Mouse (Mus musculus): ENCODE data around the gene Mast3. TPM values are rescaled to one million over a fixed set of nuclear protein-coding genes. Genes with fewer than 3 reads are reported as not detected.

Mast3 gene
- polyA plus RNA-seq, 1 experiment from 2014 or later = 18.2 TPM

DNA sequence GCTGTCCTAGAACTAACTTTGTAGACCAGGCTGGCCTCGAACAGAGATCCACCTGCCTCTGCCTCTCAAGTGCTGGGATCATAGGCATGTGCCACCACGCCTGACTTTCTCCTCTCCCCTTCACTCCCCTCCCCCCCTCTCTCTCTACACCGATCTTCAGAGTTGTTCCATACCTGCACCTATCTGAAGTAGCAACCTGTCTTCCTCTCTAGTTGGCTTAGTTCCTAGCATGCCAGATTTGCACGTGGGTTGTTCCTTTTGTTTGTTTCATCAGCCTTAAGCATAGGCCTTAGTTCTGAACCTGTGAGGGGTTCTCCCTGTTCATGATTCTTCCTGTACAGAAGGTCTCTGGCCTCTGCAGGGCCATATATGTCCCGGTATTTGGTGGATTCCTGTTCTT is 67.1 kb downstream of the Mast3 start:
- H3K9me3 ChIP-seq (ENCODE audit: control insufficient read depth, low read length) = no peaks in the 10 kb centered on the region
- no peak overlapping the region for H3K4me3 ChIP-seq (ENCODE audit: low read depth, low read length)
- H3K27ac ChIP-seq (ENCODE audit: low read depth, low read length) = no peak overlapping the region
- no peaks in the 10 kb centered on the region for H3K36me3 ChIP-seq (ENCODE audit: control insufficient read depth, insufficient read depth, low read length)
- peaks cover 4% of the 10 kb centered on the region; the same call in 1 of the 2 replicates for H3K4me1 ChIP-seq (replicated peaks; ENCODE audit: control insufficient read depth, insufficient read depth, low read length)
- ATAC-seq (replicated peaks; ENCODE audit: low FRiP score) = no peak
- no peak overlapping the region for H3K4me2 ChIP-seq
- H3K27me3 ChIP-seq (replicated peaks; ENCODE audit: control insufficient read depth, insufficient read depth, low read length) = peaks cover 34% of the 10 kb centered on the region
- no peak overlapping the region for H3K9ac ChIP-seq (ENCODE audit: low read depth, low read length)
- DNase-seq (ENCODE audit: low spot score) = no peak
- 55% methylated on average over 5 of the region's 5 CpGs for WGBS

- WGBS = 76% methylated on average over 4 of the region's 4 CpGs
- Histone ChIP-seq H3K27me3 (replicated peaks; ENCODE audit: control insufficient read depth, insufficient read depth, low read length) (peaks cover 52% of the 10 kb centered on the region), H3K9me3 (ENCODE audit: control insufficient read depth, low read length) (no peaks in the 10 kb centered on the region), H3K36me3 (ENCODE audit: control insufficient read depth, insufficient read depth, low read length) (no peaks in the 10 kb centered on the region), H3K4me1 (replicated peaks; ENCODE audit: control insufficient read depth, insufficient read depth, low read length) (peaks cover 6% of the 10 kb centered on the region), H3K4me2 (no peak overlapping the region), H3K27ac (ENCODE audit: low read depth, low read length) (no peak overlapping the region), H3K4me3 (ENCODE audit: low read depth, low read length) (no peak overlapping the region), H3K9ac (ENCODE audit: low read depth, low read length) (no peak overlapping the region)
- ATAC-seq (replicated peaks; ENCODE audit: low FRiP score) = no peak
- DNase-seq (ENCODE audit: low spot score) = no peak
These were observed 73.9 kb downstream of the Mast3 start for GRCm38 (mm10) chr8:70730956-70731355.

DNA sequence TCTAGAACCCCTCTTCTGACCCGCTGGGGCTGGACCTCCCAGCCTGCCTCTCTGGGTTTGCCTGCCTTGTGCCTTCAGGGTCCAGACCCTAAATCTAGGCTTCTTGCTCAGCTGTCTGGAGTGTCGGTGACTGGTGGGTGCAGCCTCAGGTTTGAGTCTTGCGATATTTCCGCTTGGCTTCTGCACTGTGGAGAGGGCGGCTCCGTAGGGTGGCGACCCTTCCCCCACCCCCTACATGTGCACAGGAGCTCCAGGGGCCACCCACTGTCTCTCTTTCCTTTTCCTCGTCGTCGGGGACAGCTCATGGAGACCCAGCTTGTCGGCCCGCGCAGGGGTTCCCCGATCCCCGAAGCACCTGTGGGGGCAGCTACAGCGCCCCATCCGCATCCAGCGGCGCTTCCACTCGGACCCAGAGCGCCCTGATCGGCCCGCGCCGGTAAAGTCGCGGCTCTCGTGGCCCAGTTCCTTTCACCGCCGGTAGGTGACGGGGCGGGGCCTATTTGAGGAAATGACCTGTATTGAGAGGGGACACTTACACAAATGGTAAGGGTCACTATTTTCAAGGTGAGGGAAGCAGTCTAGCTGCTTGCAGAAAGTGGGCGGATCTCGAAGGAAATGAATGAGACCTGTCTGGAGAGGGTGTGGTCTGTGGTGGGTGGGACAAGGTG is 74.9 kb downstream of the Mast3 start:
- 3% methylated on average over 34 of the region's 34 CpGs for WGBS
- no peak for ATAC-seq (replicated peaks; ENCODE audit: low FRiP score)
- no peaks in the 10 kb centered on the region for H3K9me3 ChIP-seq (ENCODE audit: control insufficient read depth, low read length)
- no peak overlapping the region for H3K27ac ChIP-seq (ENCODE audit: low read depth, low read length)
- H3K36me3 ChIP-seq (ENCODE audit: control insufficient read depth, insufficient read depth, low read length) = no peaks in the 10 kb centered on the region
- peak overlapping the region; percentile 70 for H3K4me2 ChIP-seq
- peaks cover 6% of the 10 kb centered on the region for H3K4me1 ChIP-seq (replicated peaks; ENCODE audit: control insufficient read depth, insufficient read depth, low read length)
- H3K27me3 ChIP-seq (replicated peaks; ENCODE audit: control insufficient read depth, insufficient read depth, low read length) = peaks cover 52% of the 10 kb centered on the region
- peak overlapping the region; percentile 35 for H3K4me3 ChIP-seq (ENCODE audit: low read depth, low read length)
- H3K9ac ChIP-seq (ENCODE audit: low read depth, low read length) = 0 out of 2 replicates have a peak overlapping the region, but pooled peaks have one; percentile 25
- no peak for DNase-seq (ENCODE audit: low spot score)

Small RNAs within 50 kb of the gene (microRNA-seq; reads per million reads assigned to microRNA genes)
- 1.8 reads per million for gene Mir7240 (ENCODE audit: borderline number of aligned reads)

Other genes with a start within 250 kb of the Mast3 start
- gene Isyna1, start 210.7 kb downstream of the Mast3 start, polyA plus RNA-seq (2014; fragmentation: Nextera tagmentation; extraction: Ambion mirVana) = 177 and 188 TPM in 2 replicates
- gene Ssbp4, start 196.2 kb downstream of the Mast3 start, polyA plus RNA-seq (2014; fragmentation: Nextera tagmentation; extraction: Ambion mirVana) = 144 and 173 TPM in 2 replicates
- gene Lrrc25, start 188.9 kb downstream of the Mast3 start, polyA plus RNA-seq (2014; fragmentation: Nextera tagmentation; extraction: Ambion mirVana) = 4.5 and 5.3 TPM in 2 replicates
- 4.2 and 4.9 TPM in 2 replicates for gene Gdf15, start 172.6 kb downstream of the Mast3 start, polyA plus RNA-seq (2014; fragmentation: Nextera tagmentation; extraction: Ambion mirVana)
- 33.7 and 34.6 TPM in 2 replicates for gene Pgpep1, start 144.7 kb downstream of the Mast3 start, polyA plus RNA-seq (2014; fragmentation: Nextera tagmentation; extraction: Ambion mirVana)
- 342 and 357 TPM in 2 replicates for gene Lsm4, start 131.8 kb downstream of the Mast3 start, polyA plus RNA-seq (2014; fragmentation: Nextera tagmentation; extraction: Ambion mirVana)
- gene Jund, start 106.1 kb downstream of the Mast3 start, polyA plus RNA-seq (2014; fragmentation: Nextera tagmentation; extraction: Ambion mirVana) = 43.0 and 47.2 TPM in 2 replicates
- gene Iqcn, start 101.6 kb downstream of the Mast3 start, polyA plus RNA-seq (2014; fragmentation: Nextera tagmentation; extraction: Ambion mirVana) = not detected in 2 replicates
- gene Gm3336, start 86.5 kb downstream of the Mast3 start, polyA plus RNA-seq (2014; fragmentation: Nextera tagmentation; extraction: Ambion mirVana) = 0.15 TPM in 1 of 2 replicates, not detected in the other
- gene Pde4c, start 81.3 kb downstream of the Mast3 start, polyA plus RNA-seq (2014; fragmentation: Nextera tagmentation; extraction: Ambion mirVana) = 0.83 and 1.3 TPM in 2 replicates
- gene Rab3a, start 50.4 kb downstream of the Mast3 start, polyA plus RNA-seq (2014; fragmentation: Nextera tagmentation; extraction: Ambion mirVana) = 6.3 and 6.9 TPM in 2 replicates
- 67.7 and 76.4 TPM in 2 replicates for gene Mpv17l2, start 44.1 kb downstream of the Mast3 start, polyA plus RNA-seq (2014; fragmentation: Nextera tagmentation; extraction: Ambion mirVana)
- gene Pik3r2, start 28.3 kb downstream of the Mast3 start, polyA plus RNA-seq (2014; fragmentation: Nextera tagmentation; extraction: Ambion mirVana) = 41.5 and 44.6 TPM in 2 replicates
- gene Il12rb1, start 3.4 kb upstream of the Mast3 start, polyA plus RNA-seq (2014; fragmentation: Nextera tagmentation; extraction: Ambion mirVana) = 0.10 and 0.25 TPM in 2 replicates
- gene Arrdc2, start 34.7 kb upstream of the Mast3 start, polyA plus RNA-seq (2014; fragmentation: Nextera tagmentation; extraction: Ambion mirVana) = 13.4 and 14.5 TPM in 2 replicates
- gene Kcnn1, start 58.2 kb upstream of the Mast3 start, polyA plus RNA-seq (2014; fragmentation: Nextera tagmentation; extraction: Ambion mirVana) = 0.47 and 0.73 TPM in 2 replicates
- 110 and 112 TPM in 2 replicates for gene Ccdc124, start 68.9 kb upstream of the Mast3 start, polyA plus RNA-seq (2014; fragmentation: Nextera tagmentation; extraction: Ambion mirVana)
- 0.18 and 0.34 TPM in 2 replicates for gene Slc5a5, start 87.7 kb upstream of the Mast3 start, polyA plus RNA-seq (2014; fragmentation: Nextera tagmentation; extraction: Ambion mirVana)
- gene Rpl18a, start 92.4 kb upstream of the Mast3 start, polyA plus RNA-seq (2014; fragmentation: Nextera tagmentation; extraction: Ambion mirVana) = 3,876 and 4,144 TPM in 2 replicates
- gene Map1s, start 100.9 kb upstream of the Mast3 start, polyA plus RNA-seq (2014; fragmentation: Nextera tagmentation; extraction: Ambion mirVana) = 48.7 and 49.0 TPM in 2 replicates